Mouse (Mus musculus) right cerebral cortex, postnatal 14 days (tissue): ENCODE results near the gene Col25a1.

Experiments used
- DNase-seq: peaks from one replicate; pipeline ENCODE4 v3.0.0; 2022

Gene Col25a1

DNA sequence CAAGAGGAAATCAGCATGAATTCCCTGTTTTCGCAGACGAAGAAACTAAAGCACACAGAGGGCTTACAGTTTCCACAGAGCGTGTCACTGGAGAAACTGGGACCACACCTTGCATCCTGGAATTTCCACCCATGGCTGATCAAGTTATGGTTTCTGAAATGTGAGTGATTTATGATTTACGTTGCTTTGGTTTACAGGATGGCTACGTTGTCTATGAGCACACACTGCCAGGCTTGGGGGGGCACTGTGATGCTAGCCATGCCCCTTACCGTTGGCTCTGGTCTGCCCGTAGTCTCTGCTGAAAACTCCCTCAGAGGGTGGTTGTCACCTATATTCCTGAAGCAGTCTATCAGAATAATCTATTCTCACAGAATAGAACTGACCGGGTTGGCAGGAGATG is at the start of gene Col25a1:
TSS of gene Col25a1 (plus strand) at position 301 of the 400 bp plus-strand sequence.
- DNase-seq = no peak

- no peak for DNase-seq
Measured at GRCm38 (mm10) chr3:130083312-130083711, 48.0 kb upstream of the Col25a1 start.

DNA sequence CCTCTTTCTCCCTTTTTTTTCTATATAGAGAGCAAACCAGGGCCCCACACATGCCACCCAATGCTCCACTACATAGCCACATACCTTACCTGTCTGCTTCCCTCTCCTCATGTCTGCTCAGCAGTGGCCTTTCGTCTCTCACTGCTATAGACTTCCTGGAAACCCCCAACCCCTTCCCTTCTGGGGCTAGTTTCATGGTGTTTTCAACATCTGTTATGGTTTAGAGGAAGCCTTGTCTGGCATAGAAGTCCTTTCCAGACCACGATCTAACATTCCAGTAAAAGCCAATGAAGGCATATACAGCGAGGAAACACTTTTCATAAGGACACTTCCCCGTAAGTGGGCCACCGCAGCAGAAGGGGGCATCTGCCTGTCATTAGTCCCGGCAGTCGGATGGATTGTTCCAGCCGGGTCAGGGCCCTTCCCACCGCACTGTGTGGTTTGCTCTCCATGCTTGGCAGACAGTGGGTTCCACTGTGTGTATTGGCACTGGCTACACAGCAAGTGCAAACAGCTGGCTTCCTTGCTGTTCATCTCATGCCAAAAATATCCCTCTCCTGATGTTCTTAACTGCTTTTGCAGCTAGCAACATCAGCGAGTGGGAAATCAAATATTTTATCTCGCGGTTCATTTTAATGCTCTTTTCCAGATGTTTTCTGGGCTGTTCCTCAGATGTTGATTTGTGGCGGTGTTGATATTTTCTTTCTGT is 44.8 kb upstream of the Col25a1 start:
- no peak for DNase-seq

GRCm38 (mm10) chr3:130087466-130087865 is 43.8 kb upstream of the Col25a1 start:
- no peak for DNase-seq

GRCm38 (mm10) chr3:130088654-130089053 is 42.6 kb upstream of the Col25a1 start:
- no peak for DNase-seq

- no peak for DNase-seq
Measured at GRCm38 (mm10) chr3:130090460-130090859, 40.8 kb upstream of the Col25a1 start.

- DNase-seq = no peak
Measured at GRCm38 (mm10) chr3:130094125-130094704, 37.1 kb upstream of the Col25a1 start.

- DNase-seq = peak; percentile 19
Measured at GRCm38 (mm10) chr3:130095160-130095781, 36.0 kb upstream of the Col25a1 start.

GRCm38 (mm10) chr3:130103486-130103885 is 27.8 kb upstream of the Col25a1 start:
- peak; percentile 21 for DNase-seq

DNA sequence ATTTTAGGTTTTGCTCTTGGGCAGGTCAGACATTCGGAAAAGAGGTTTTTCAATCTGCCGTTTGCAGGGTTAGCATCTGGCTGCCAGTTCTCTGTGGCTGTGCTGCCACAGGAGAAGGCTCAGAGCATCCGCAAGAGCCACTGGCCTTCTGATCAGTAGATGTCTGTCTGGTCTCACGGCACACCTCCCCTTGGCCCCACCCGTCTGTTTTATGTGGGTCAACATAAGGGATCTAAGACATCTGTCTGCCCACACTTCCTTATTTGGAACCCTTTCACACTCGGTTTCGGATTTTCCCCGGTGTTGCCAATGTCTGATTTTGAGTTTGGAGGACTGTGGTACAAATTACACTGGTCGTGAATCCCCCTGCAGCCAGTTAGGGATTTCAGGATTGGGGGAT is 26.8 kb upstream of the Col25a1 start:
- DNase-seq = no peak

GRCm38 (mm10) chr3:130116886-130117285 is 14.4 kb upstream of the Col25a1 start:
- DNase-seq = no peak

DNA sequence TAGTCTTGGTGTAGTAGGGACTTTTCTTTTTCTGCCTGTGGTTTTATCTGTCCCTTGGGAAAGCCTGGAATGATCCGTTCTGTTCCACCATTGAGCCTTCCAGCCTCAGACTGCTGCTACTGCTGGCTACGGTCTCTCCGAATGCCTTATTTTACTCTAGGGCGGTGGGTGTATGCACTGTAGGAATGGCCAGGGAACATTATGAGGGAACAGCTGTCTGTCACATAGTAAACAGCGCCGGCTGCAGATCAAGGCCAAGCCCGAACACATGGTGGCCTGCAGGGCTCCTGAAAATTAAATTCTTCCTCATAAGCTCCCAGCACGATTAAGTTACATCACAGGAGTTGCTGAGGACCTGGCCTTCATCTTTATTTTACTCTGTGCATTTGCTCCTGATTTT is 3.5 kb upstream of the Col25a1 start:
- no peak for DNase-seq

DNA sequence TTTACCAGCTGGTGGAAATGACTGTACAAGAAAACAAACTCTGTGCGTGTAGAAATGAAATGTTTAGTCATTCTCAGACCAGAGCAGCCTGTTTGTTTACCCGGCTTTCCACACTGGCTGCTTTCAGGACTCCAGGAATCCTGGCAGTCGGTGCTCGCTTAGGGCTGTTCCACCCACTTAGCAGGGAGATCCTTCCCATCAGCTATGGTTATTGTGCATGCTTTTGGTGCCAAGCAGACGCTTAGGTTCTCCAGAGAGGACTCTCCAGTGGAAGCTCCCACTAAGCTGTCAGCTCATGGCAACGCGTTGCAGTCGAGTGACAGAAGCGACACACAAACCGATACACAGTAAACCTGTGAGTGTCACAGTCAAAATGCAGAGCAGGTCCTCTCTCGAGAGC is 2.7 kb upstream of the Col25a1 start:
- DNase-seq = peak; percentile 19

DNA sequence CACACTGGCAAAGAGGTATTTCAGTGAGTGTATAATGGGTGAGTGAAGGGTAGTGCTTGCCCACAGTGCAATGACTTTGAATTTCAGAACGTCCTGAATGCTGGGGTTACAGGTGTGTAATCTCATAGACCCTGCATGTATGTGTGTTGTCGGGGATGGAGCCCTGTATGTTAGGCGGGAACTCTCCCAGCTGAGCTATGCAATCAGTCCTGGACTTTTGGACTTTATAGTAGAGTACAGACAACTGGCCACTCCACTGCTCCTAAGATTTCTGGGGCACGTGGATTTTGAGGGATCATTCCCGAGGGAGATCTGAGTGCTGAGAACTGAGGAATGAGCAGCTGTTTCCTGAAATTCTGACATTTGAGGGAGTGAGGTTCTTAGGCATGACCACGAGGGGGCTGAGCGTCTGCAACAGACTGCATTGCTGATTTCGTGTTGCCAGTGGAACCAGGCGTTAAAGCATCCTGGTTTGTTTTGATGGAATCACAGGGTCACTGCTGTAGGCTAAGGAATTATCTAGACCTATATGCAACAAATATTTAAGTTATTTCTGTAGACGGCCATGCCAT is 1.6 kb upstream of the Col25a1 start:
- no peak for DNase-seq

GRCm38 (mm10) chr3:130137204-130137603 is 5.9 kb downstream of the Col25a1 start:
- no peak for DNase-seq

- DNase-seq = no peak
Measured at GRCm38 (mm10) chr3:130137640-130138039, 6.3 kb downstream of the Col25a1 start.

GRCm38 (mm10) chr3:130145874-130146273 is 14.6 kb downstream of the Col25a1 start:
- no peak for DNase-seq

GRCm38 (mm10) chr3:130147827-130148226 is 16.5 kb downstream of the Col25a1 start:
- no peak for DNase-seq

DNA sequence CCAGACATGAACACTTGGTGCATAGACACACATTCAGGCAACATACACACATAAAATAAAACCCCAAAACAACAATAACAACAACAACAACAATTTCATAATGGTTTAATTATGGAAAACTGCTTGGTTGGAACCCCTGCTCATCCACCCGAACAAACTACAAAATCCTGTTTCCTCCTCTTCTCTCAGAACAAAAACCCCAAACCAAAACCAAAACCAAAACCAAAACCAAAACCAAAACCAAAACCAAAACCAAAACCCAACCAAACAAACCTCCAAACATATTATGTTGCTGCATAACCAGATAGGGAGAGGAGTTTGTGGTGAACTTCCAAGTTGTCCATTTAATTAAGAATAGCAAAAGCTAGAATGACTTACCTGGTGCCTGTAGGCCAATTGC is 17.9 kb downstream of the Col25a1 start:
- no peak for DNase-seq

DNA sequence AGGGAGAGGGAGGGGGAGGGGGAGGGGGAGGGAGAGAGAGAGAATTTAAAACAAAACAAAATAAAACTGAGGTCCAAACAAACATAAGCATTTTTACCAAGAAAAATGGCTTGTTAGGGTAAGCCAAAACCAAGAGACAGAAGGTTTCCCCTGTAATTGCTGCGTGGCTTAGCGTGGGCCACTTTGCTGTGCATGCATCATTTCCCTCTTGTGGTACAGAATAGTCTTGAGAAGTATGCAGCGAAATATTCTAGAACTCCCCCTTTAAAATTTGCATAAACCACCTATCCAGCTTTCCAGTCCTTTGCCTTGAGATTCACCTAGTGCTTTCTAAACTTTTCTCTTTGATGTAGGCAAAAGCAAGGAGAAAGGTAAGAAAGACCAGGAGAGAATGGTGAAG is 21.8 kb downstream of the Col25a1 start:
- no peak for DNase-seq

- no peak for DNase-seq
Measured at GRCm38 (mm10) chr3:130157551-130157950, 26.2 kb downstream of the Col25a1 start.

DNA sequence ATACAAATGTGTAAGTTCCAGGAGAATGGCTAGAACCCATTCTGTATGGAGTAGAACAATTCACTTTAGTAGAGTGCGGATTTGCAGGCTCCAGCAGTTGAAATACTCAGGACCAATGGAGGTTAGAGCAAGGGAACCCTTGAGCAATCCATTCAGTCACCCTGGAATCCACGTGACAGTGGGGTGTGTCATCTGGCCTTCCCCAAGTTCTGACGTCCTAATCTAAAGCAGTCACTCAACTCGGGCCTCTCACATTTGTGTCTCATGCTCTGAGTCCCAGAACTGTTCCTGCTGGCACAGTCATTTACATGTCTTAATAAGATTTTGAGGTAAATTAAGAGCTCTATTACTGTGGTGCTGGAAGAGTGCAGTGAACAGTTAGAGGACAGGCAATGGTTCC is 28.6 kb downstream of the Col25a1 start:
- DNase-seq = no peak

DNA sequence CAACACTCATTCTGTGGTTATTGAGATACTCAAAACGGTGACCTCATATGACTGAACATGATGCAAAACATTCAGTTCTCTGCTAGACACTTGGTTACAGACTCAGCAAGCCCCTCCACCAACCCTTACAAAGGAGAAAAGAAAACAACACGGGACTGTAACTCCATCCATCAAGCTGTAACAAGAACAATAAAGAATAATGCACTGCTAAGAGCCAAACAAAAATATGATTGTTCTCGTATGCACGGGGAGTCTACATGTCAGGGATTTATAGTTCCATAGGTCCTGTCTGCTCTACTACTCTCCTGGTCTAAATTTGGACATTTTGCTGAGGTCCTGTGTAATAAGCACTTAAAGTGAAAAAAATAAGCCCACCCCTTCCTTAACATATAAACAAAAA is 29.6 kb downstream of the Col25a1 start:
- DNase-seq = no peak

DNA sequence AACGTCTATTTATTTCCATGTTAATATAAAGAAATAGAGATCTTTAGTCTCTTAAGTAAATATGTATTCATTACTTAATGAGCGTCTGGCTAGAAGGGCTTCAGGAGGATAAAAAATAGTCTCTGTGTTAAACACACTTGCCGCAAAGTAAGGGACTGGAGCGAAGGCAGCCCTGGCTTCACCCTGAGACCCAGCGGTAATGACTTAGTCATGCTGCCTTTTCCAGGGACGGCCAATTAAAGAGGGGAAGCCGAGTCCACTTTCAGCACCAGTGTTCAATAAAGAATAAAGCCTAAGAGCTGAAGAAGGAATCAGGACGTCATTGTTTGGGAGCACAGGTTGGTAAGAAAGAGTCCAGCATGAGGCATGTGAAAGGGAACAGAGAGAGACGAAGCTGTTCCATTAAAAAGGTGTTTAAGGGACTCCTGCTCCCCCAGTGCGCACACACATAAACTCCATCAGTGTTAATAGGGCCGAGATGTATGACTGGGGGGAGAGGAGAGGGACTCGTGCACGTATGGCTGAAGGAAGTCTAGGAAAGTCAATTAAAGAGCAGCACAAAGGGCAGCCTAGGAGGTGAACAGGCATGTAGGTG is 30.1 kb downstream of the Col25a1 start:
- no peak for DNase-seq
